Mouse (Mus musculus): ENCODE results near the gene Olfr728.

The Olfr728 gene

GRCm38 (mm10) chr14:50142580-50142979 lies at the start of gene Olfr728:
TSS of gene Olfr728 (minus strand) at chr14:50142680.
- no peak for DNase-seq (ENCODE audit: low spot score)

GRCm38 (mm10) chr14:50188098-50188497 lies 45.6 kb upstream of the Olfr728 start, which contains the start of gene Olfr730:
TSS of gene Olfr730 (minus strand) at chr14:50188198.
- DNase-seq (ENCODE audit: low spot score), result no peak

- no peak for DNase-seq (ENCODE audit: low spot score)
Measured at GRCm38 (mm10) chr14:50152810-50153209, 10.3 kb upstream of the Olfr728 start, which contains the start of gene Olfr729. TSS of gene Olfr729 (minus strand) at chr14:50152910.

- no peak for DNase-seq (ENCODE audit: low spot score)
Measured at GRCm38 (mm10) chr14:50122886-50123285, 19.6 kb downstream of the Olfr728 start, which contains the start of gene Olfr727. TSS of gene Olfr727 (plus strand) at chr14:50123186.

- no peak for DNase-seq (ENCODE audit: low spot score)
Measured at GRCm38 (mm10) chr14:50090853-50091252, 51.6 kb downstream of the Olfr728 start, which contains the start of gene Olfr726. TSS of gene Olfr726 (minus strand) at chr14:50090953.

Measured in testis, postnatal 10 days (tissue).